In genomic region chr10:104486226-104486944, GRCm38 (mm10) we compare ENCODE assay signal across 30 mouse cellular contexts.
DNase-seq lines count a peak whose midpoint lies in the region; ATAC-seq lines count a peak whose summit lies in the region.
"Had no signal": no experiment of that assay in that cellular context is flagged by ENCODE, and none has a peak within 500 bp of the region (broad histone marks: within the 10 kb centered on the region; RNA-seq: fewer than 3 reads in every experiment).

No protein-coding gene starts in this region.

- no peak for DNase-seq in kidney, postnatal 25 days
- DNase-seq in layer of hippocampus, postnatal 14 days (ENCODE audit: low spot score in 2 of 2) = no peak
- DNase-seq: adrenal gland, postnatal 10 days; cerebellum, adult 8-10 months; cerebellum, postnatal 25 days; gastrocnemius, adult 2 months; gastrocnemius, postnatal 36 days; heart, adult 18-20 months; heart, postnatal 10 days; kidney, adult 8-10 months; kidney, postnatal 14 days; liver; right cerebral cortex, postnatal 4 days; thymus, adult 18-20 months; thymus, postnatal 25 days had no signal

- ATAC-seq in forebrain, embryonic 12.5 days (ENCODE audit: low FRiP score) = peak; percentile 17; the same call in 1 of the 2 replicates
- no peak for ATAC-seq in forebrain, embryonic 15.5 days (replicated peaks)
- 0 out of 2 replicates have a peak, but pooled peaks have one; percentile 54 for ATAC-seq in kidney, embryonic 16.5 days (ENCODE audit: low FRiP score, low TSS enrichment)
- peak; percentile 40; the same call in 1 of the 2 replicates for ATAC-seq in midbrain, embryonic 13.5 days
- ATAC-seq in midbrain, embryonic 15.5 days (replicated peaks) = no peak
- ATAC-seq: forebrain, embryonic 14.5 days; intestine, embryonic 16.5 days; Patski had no signal

- H3K36me3 ChIP-seq in forebrain, embryonic 12.5 days (replicated peaks) = no peaks in the 10 kb centered on the region
- H3K36me3 ChIP-seq in forebrain, embryonic 15.5 days = no peaks in the 10 kb centered on the region
- H3K36me3 ChIP-seq in kidney, embryonic 16.5 days (ENCODE audit: insufficient read depth, low read length) = no peaks in the 10 kb centered on the region
- H3K36me3 ChIP-seq in midbrain, embryonic 13.5 days = no peaks in the 10 kb centered on the region
- H3K36me3 ChIP-seq in midbrain, embryonic 15.5 days (replicated peaks) = no peaks in the 10 kb centered on the region
- H3K36me3 ChIP-seq: embryonic facial prominence, embryonic 12.5 days; heart, embryonic 13.5 days; liver, embryonic 15.5 days; lung, embryonic 15.5 days; midbrain, embryonic 12.5 days had no signal

- no peaks in the 10 kb centered on the region for H3K9me3 ChIP-seq in forebrain, embryonic 12.5 days
- H3K9me3 ChIP-seq in forebrain, embryonic 15.5 days = no peaks in the 10 kb centered on the region
- no peaks in the 10 kb centered on the region for H3K9me3 ChIP-seq in kidney, embryonic 16.5 days (ENCODE audit: low read length)
- no peaks in the 10 kb centered on the region for H3K9me3 ChIP-seq in midbrain, embryonic 13.5 days
- no peaks in the 10 kb centered on the region for H3K9me3 ChIP-seq in midbrain, embryonic 15.5 days
- H3K9me3 ChIP-seq: embryonic facial prominence, embryonic 12.5 days; heart, embryonic 13.5 days; liver, embryonic 15.5 days; lung, embryonic 15.5 days; midbrain, embryonic 12.5 days had no signal

- H3K27ac ChIP-seq in forebrain, embryonic 12.5 days = no peak overlapping the region
- no peak overlapping the region for H3K27ac ChIP-seq in forebrain, embryonic 15.5 days (replicated peaks)
- no peak overlapping the region for H3K27ac ChIP-seq in kidney, embryonic 16.5 days (ENCODE audit: low read length)
- no peak overlapping the region for H3K27ac ChIP-seq in midbrain, embryonic 13.5 days
- no peak overlapping the region for H3K27ac ChIP-seq in midbrain, embryonic 15.5 days
- H3K27ac ChIP-seq: embryonic facial prominence, embryonic 12.5 days; gastrocnemius, adult 2 months; heart, embryonic 13.5 days; layer of hippocampus, adult 2 months; liver, embryonic 15.5 days; lung, embryonic 15.5 days; midbrain, embryonic 12.5 days; stomach, postnatal 0 days had no signal

- H3K4me3 ChIP-seq in forebrain, embryonic 12.5 days (replicated peaks) = no peak overlapping the region
- no peak overlapping the region for H3K4me3 ChIP-seq in forebrain, embryonic 15.5 days
- H3K4me3 ChIP-seq in kidney, embryonic 16.5 days (ENCODE audit: low read length) = no peak overlapping the region
- no peak overlapping the region for H3K4me3 ChIP-seq in midbrain, embryonic 13.5 days (replicated peaks)
- H3K4me3 ChIP-seq in midbrain, embryonic 15.5 days = no peak overlapping the region
- H3K4me3 ChIP-seq: embryonic facial prominence, embryonic 12.5 days; gastrocnemius, adult 2 months; heart, embryonic 13.5 days; layer of hippocampus, adult 2 months; liver, embryonic 15.5 days; lung, embryonic 15.5 days; midbrain, embryonic 12.5 days had no signal

- no peak overlapping the region for H3K4me2 ChIP-seq in forebrain, embryonic 12.5 days
- no peak overlapping the region for H3K4me2 ChIP-seq in forebrain, embryonic 15.5 days (replicated peaks)
- no peak overlapping the region for H3K4me2 ChIP-seq in kidney, embryonic 16.5 days (replicated peaks; ENCODE audit: low read depth, low read length)
- H3K4me2 ChIP-seq in midbrain, embryonic 13.5 days (replicated peaks) = no peak overlapping the region
- H3K4me2 ChIP-seq in midbrain, embryonic 15.5 days = no peak overlapping the region
- H3K4me2 ChIP-seq: embryonic facial prominence, embryonic 12.5 days; heart, embryonic 13.5 days; liver, embryonic 15.5 days; lung, embryonic 15.5 days; midbrain, embryonic 12.5 days had no signal

- H3K4me1 ChIP-seq in forebrain, embryonic 12.5 days = no peaks in the 10 kb centered on the region
- no peaks in the 10 kb centered on the region for H3K4me1 ChIP-seq in forebrain, embryonic 15.5 days
- no peaks in the 10 kb centered on the region for H3K4me1 ChIP-seq in kidney, embryonic 16.5 days (ENCODE audit: insufficient read depth, low read length)
- H3K4me1 ChIP-seq in midbrain, embryonic 13.5 days (replicated peaks) = no peaks in the 10 kb centered on the region
- H3K4me1 ChIP-seq in midbrain, embryonic 15.5 days = no peaks in the 10 kb centered on the region
- H3K4me1 ChIP-seq: embryonic facial prominence, embryonic 12.5 days; heart, embryonic 13.5 days; liver, embryonic 15.5 days; lung, embryonic 15.5 days; midbrain, embryonic 12.5 days had no signal

- H3K27me3 ChIP-seq in forebrain, embryonic 12.5 days = no peaks in the 10 kb centered on the region
- H3K27me3 ChIP-seq in forebrain, embryonic 15.5 days = no peaks in the 10 kb centered on the region
- H3K27me3 ChIP-seq in kidney, embryonic 16.5 days (ENCODE audit: insufficient read depth, low read length) = no peaks in the 10 kb centered on the region
- no peaks in the 10 kb centered on the region for H3K27me3 ChIP-seq in midbrain, embryonic 13.5 days
- no peaks in the 10 kb centered on the region for H3K27me3 ChIP-seq in midbrain, embryonic 15.5 days (replicated peaks)
- H3K27me3 ChIP-seq: embryonic facial prominence, embryonic 12.5 days; heart, embryonic 13.5 days; liver, embryonic 15.5 days; lung, embryonic 15.5 days; midbrain, embryonic 12.5 days; Patski had no signal

- H3K9ac ChIP-seq in forebrain, embryonic 12.5 days = no peak overlapping the region
- H3K9ac ChIP-seq in forebrain, embryonic 15.5 days (replicated peaks) = no peak overlapping the region
- no peak overlapping the region for H3K9ac ChIP-seq in kidney, embryonic 16.5 days (replicated peaks; ENCODE audit: low read length)
- no peak overlapping the region for H3K9ac ChIP-seq in midbrain, embryonic 13.5 days (replicated peaks)
- H3K9ac ChIP-seq in midbrain, embryonic 15.5 days = no peak overlapping the region
- H3K9ac ChIP-seq: embryonic facial prominence, embryonic 12.5 days; heart, embryonic 13.5 days; liver, embryonic 15.5 days; lung, embryonic 15.5 days; midbrain, embryonic 12.5 days had no signal

- WGBS in forebrain, embryonic 12.5 days = 92% methylated on average over 5 of the region's 5 CpGs
- WGBS in forebrain, embryonic 15.5 days = 97% methylated on average over 5 of the region's 5 CpGs
- WGBS in kidney, embryonic 16.5 days = 96% methylated on average over 5 of the region's 5 CpGs
- WGBS in midbrain, embryonic 13.5 days = 87% methylated on average over 5 of the region's 5 CpGs
- whole genome bisulfite sequencing in midbrain, embryonic 15.5 days = 94% methylated on average over 5 of the region's 5 CpGs

Comparison
In these comparisons a context has a peak if more than half of its experiments do, and no peak if none do; other contexts are left out.
1. ATAC-seq: peak in forebrain, embryonic 12.5 days (single experiment), kidney, embryonic 16.5 days (single experiment) and midbrain, embryonic 13.5 days (single experiment); none in forebrain, embryonic 15.5 days (single experiment) and midbrain, embryonic 15.5 days (single experiment).